Mouse (Mus musculus) heart, postnatal 14 days (tissue): ENCODE measurements around the gene Cavin1. TPM values are rescaled to one million over a fixed set of nuclear protein-coding genes. Genes with fewer than 3 reads are reported as not detected.
A peak's percentile ranks its signal among the peaks of the same experiment; 100 is the strongest.
"Not testable (repeated sequence)": the region's sequence is repeated elsewhere in the genome, so short reads cannot be mapped to it uniquely, and the experiment has no call there.

Source experiments
- DNase-seq, 2 experiments: peaks; one replicate each; pipeline ENCODE4 v3.0.0; 2021 to 2022
- intact Hi-C: fragments of 180-260 bp; cut with DNase I; formaldehyde crosslinking; loops from one replicate; pipeline ENCODE4 v1.15.1; 2025
- long read RNA-seq, 2 experiments: library from polyadenylated mRNA; stranded (forward); transcript quantifications; one replicate each; pipeline ENCODE4 v2.0.0; 2021
- total RNA-seq, 2 experiments: library from RNA; stranded (reverse); gene quantifications; 2 replicates each; pipeline ENCODE4 v1.2.3; 2021

Cavin1 gene
- total RNA-seq: 100 to 1,000 TPM; 336 to 338 TPM
- long read RNA-seq, experiment 1, transcript Cavin1-202 (2 exons, 658 nt): minor isoform, 11 of 105 reads
- long read RNA-seq, experiment 1, transcript Cavin1-201 (2 exons, 3,491 nt): major isoform, 34 of 105 reads
- long read RNA-seq, experiment 1, partial matches to known transcripts: 0 of 105 reads
- long read RNA-seq, experiment 1, other reads (novel, unspliced or antisense): 60 of 105 reads
- long read RNA-seq, experiment 2, transcript Cavin1-202 (2 exons, 658 nt): minor isoform, 13 of 91 reads
- long read RNA-seq, experiment 2, transcript Cavin1-201 (2 exons, 3,491 nt): major isoform, 31 of 91 reads
- long read RNA-seq, experiment 2, partial matches to known transcripts: 44 of 91 reads
- long read RNA-seq, experiment 2, other reads (novel, unspliced or antisense): 3 of 91 reads

DNA sequence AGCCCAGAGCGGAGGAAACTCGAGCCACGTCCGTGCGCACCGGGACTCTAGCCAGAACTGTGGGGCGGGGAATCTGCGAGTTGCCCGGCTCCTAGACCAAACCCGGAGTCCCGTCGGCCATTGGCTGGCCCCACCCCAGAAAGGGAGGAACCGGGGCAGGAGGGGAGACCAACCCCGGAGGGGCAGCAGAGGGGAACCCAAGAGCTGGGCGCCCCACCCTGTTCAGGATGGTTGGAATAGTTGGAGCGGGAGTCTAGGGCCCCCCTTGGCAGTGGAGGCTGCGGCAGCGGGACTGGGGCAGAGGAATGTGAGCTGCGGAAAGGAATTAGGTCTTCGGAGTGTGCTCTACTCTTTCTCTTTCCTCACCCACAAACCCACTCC lies at the start of gene Cavin1:
Cavin1 (minus strand) TSS at position 331 of the 381 bp plus-strand sequence.
- intact Hi-C loops: no loop called here
- peak; percentile 99 to 100 for DNase-seq

DNA sequence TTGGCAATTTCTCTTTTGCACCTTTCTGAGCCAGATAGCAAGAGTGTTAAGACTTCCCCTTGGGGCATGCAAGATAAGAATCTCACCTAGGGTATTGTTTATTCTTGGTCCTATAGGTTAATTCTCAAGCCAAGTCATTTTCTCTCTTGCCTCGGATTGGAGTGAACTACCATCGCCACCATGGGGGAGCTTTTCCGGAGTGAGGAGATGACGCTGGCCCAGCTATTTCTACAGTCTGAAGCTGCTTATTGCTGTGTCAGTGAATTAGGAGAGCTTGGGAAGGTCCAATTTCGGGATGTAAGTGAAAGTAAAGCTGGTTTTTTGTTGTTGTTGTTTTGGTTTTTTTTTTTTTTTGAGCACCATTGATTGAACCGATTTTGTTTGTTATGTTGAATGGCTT lies 41.0 kb upstream of the Cavin1 start:
- intact Hi-C loops: loop anchor here (5.0 kb wide), 1 partner anchor 46 kb away; no protein-coding TSS in a partner anchor
- no peak for DNase-seq

DNA sequence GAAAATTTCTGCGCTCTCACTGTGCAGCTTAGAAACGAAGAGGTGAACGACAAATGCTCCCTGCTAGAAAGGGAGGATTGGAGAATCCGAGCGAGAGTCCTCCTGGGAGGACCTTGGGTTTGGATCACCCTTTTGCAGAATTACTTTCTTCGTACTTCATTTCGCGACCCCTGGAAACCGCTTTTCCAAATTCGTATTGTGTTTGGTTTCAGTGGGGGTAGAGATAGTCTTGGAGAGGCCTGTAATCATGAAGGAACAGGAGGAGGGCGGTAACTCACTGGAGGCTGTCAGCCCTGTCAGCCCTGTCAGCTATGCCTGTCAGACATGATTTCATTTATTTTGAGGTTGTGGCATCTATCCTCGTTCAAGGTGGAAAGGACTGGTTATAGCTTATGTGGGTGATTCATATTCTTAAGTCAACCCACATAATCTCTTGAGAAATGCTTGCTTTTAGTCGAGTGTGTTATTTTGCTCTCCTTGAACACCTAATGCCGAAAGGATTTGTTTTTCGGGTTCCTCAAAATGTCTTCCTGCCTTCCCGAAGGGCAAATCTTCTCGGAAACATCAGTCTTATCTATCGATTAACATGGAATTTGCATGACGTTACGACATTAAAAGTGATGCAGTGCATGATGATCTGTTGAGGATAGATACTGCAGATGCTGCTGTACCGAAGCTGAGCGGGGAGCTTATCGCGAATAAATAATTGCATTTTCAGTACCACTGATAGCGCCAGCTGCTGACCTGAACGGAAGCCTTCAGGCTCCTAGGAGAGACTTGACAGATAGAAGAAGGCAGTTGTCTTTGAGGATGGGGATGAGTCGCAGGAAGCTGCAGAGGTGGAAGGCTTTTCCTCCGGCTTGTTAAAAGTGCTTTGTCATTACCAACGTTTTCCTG lies 39.4 kb upstream of the Cavin1 start:
- DNase-seq: peak; percentile 9 to 15
- intact Hi-C loops: loop anchor here (5.0 kb wide), 1 partner anchor 47 kb away; no protein-coding TSS in a partner anchor

DNA sequence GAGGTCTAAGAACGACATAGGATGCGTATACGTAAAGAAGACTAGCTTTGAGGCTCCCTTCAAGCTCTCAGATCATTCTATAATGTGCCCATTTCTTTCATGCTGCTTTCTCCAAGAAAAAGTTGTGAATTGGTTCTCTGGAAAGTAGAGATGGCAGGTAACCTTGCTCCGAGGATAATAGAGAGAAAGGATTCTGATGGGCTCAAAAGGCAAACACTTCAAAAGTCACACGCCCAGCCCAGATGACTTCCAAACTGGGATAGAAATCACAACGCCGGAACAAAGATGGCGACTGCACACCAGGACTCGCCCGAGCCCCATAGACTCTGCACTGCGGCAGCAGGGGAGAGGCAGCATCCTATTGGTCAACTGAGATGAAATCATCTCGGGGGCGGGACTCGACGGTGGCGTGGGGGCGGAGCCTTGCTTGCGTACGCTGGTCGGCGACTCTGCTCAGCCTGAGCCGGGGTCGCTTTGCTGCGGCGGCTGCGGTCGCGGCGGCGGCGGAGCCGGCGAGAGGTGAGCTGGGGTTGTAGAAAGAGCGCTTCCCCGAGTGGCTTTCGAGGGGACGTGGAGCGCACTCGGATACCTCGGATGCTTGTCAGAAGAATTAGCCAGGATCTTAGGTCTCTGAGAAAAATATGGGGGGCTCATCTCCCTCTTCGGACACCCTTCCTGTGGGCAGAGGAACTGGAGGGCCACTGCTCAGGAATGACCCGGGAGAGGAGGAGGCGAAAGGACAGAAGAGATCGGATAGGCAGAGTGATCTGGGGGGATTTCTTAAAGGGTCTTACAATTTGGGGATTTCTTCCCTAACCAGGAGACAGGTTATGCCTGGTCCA lies 38.6 kb upstream of the Cavin1 start, which contains the start of gene Atp6v0a1:
Atp6v0a1 (plus strand) TSS at position 407 of the 842 bp plus-strand sequence.
- intact Hi-C loops: no loop called here
- DNase-seq: peak; percentile 97 to 98

DNA sequence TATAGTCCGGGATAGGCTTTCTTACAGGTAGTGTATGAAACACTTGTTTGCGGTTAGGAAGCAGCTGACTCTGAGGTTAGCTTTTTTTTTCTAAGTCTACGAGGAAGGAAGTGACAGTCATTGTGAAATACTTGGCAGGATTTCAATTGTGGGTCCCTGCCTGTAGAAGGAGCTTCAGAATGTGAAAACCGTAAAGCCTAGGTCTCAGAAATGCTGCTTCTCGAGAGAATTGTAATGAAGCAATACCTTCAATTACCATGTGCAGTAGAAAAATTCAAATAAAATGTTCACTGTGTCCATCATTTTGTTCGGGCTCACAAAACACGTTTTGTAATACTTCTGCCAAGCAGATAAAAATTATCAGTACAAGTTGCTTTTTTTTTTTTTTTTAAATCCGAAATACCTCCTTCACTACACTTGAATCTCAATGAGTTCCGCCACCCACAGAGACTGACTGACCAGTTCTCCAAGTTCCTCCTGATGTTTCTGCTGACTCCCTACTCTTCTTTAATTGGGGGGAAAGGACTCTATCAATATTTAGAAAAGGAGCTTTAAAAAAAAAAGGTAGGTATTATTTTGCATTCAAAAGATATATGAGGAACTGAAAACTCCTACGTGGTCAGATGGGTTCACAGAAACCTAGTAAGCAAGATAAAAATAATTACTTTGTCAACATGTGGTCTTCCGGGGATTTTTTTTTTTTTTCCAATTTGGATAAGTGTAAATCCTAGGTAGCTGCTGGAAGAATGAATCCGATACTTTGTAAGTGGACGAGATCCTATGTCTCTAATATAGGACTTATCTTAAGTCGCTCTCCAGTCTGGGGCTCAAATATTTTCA lies 37.7 kb upstream of the Cavin1 start:
- peak in 1 of 2 experiments; percentile 19 for DNase-seq
- intact Hi-C loops: no loop called here

DNA sequence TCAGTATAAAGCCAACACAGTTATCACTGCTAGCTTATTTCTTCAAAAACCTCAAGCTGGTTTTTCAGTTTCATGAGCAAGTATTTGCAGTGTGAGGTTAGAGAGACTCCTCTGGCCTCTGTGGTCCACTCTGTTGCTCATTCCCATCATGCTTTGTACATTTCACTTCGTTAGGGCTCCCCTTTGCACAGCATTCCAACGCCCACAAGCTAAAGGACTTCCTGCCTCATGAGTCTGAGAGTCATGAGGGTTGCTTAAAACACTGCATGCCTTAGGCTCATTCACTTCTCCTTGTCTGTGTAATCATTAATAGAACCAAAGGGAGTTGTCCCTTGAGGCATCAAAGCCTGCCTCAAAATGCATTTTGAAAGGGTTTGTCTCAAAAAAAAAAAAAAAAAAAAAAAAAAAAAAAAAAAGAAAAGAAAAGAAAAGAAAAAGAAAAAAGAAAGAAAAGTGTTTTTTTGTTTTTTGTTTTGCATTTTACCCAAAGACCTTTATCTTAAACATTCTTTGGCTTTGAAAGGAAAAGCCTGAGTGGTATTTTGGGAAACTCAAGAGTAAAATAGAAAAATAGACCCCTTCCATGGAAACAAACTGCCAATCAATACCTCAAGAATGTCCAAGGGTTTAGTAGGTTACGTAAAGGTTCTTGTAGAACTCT lies 32.5 kb upstream of the Cavin1 start:
- DNase-seq: no peak
- intact Hi-C loops: no loop called here

DNA sequence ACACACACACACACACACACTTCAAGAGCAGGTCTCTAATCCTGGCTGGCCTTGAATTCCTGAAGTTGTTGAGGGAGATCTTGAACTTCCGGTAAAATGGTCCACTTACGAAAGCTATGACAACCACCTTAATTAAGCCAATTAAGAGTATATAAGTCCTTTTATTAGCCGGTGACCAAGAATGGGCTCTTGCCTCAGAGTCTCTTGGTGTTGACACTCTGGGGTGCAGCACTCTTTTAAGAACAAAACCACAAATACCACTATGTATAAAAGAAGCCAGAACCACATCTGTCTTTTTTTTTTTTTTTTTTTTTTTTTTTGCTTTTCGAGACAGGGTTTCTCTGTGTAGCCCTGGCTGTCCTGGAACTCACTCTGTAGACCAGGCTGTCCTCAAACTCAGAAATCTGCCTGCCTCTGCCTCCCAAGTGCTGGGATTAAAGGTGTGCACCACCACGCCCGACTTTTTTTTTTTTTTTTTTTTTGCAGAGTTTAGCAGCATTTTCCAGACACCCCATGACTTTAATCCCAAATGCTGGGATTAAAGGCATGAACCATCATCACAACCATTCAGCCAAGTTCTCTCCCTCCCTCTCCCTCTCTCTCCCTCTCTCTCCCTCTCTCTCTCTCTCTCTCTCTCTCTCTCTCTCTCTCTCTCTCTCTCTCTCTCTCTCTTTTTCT lies 31.3 kb upstream of the Cavin1 start:
- DNase-seq, intact Hi-C loops: not testable (repeated sequence)

DNA sequence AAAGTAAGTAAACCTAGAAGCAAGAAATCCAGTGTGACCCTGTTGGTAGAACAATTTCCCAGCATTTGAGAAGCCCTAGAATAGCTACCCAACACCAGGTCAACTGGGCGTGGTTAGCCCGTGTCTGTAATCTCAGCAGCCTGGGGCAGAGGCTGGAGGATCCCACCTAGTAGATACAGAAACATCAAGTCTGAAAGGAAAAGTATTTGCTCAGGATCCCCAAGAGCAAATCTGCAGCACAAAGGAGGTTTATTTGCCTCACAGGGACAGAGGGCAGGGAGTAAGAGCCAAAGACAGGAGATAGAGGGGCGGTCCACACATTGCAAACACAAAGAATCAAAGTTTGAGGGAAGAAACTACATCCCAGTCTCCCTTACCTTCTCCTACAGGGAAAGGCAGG lies 28.6 kb upstream of the Cavin1 start:
- intact Hi-C loops: loop anchor here (5.0 kb wide), 1 partner anchor 183 kb away; no protein-coding TSS in a partner anchor
- DNase-seq: no peak

DNA sequence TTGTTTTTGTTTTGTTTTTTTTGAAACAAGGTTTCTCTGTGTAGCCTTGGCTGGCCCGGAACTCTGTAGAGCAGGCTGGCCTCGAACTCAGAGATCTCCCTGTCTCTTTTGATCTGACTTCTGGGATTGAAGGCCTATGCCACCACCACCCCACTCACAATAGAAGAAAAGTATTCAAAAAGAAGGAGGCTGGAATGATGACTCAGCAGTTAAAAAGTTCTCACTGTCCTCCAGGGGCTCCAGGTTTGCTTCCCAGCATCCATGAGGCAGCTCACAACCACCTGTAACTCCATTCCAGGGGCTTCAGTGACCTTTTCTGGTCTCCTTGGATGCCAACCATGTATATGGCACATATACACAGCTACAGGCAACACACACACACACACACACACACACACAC lies 28.1 kb upstream of the Cavin1 start:
- intact Hi-C loops: loop anchor here (5.0 kb wide), 1 partner anchor 183 kb away; no protein-coding TSS in a partner anchor
- DNase-seq: no peak

DNA sequence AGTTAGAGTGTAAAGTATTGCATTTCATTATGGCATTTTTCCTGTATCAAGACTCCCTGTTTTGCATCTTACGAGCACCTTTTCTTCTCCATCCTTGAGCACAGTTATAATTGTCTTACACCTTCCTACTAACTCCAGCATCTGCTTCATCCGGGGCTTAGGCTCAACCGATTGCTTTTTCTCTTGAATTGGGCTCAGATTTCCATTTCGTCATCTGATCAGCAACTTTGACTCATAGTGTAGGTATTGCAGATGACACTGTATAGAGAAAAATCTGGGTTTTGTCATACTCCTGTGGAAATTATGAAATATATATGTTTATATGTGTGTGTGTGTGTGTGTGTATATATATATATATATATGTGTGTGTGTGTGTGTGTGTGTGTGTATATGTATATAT lies 25.8 kb upstream of the Cavin1 start:
- intact Hi-C loops: loop anchor here (5.0 kb wide), 1 partner anchor 186 kb away; no protein-coding TSS in a partner anchor
- DNase-seq: no peak

DNA sequence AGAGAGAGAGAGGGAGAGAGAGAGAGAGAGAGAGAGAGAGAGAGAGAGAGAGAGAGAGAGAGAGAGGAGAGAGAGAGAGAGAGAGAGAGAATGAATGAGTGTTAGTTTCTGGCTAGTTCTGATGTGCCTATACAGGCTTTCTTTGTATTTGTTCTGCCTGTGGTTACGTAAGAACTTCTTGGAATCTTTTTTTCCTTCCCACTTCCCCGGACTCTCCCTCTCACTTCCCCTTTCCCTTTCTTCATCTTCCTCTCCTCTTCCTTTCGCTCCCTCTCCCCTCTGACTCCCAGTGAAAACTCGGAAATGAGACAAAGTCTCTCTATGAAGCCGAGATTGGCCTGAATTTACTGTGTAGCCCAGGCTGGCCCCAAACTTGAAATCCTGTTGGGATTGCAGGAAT lies 24.0 kb upstream of the Cavin1 start:
- DNase-seq: no peak
- intact Hi-C loops: loop anchor here (5.0 kb wide), 1 partner anchor 188 kb away; no protein-coding TSS in a partner anchor

DNA sequence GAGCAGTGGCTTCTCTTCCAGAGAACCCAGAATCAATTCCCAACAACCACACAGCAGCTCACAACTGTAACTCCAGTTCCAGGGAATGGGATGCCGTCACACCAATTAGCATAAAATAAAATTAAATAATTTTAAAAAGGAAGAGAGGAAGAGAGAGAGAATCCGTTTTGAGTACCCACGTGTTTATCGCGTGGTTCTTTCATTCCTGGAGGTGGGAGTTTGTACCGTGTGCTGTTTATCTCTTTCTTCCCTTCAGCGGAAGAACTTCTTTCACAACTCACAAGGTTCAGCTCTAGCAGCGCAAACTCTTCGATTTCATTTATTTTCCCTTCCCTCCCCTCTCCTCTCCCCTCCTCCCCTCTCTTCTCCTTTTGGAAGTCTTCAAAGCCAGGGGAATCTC lies 23.5 kb upstream of the Cavin1 start:
- DNase-seq: no peak
- intact Hi-C loops: no loop called here

DNA sequence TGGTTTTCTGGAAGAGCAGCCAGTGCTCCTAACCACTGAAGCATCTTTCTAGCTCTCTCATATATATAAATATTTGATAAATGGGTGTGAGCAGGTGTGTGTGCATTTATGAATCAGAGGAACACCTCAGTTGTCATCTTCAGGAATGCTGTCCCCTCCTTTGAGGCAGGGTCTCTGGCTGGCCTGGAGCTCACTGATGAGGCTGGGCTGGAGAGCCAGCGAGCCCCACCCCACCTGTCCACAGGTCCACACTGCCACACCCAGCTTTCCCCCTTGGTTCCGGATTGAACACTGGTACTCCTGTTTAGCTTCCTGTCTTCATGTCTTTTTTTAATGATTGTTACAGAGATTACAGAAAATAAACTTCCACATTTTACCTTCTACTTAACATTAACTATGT lies 22.8 kb upstream of the Cavin1 start:
- no peak for DNase-seq
- intact Hi-C loops: no loop called here

DNA sequence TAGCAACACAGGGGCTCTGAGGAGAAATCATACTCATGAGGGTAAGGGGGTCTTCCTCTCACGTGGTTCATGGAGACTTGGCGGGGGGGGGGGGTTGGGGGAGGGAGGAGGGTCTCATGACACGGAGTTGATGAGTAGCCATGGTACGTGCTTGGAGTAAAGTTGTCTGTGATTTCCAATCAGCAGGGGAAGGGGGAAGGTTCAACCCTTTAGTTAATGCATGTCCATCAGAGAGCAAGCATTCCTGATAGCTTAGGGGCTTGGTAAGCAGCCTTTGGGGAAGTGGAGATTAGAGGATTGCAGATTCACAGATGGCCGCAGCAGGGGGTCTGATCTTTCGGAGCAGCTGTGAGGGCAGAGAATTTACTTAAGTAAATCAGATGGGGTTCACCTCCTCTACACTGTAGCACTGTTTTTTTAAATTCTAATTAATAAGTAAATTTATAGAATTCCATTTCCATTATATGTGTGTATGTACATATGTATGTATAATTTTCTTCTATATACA lies 20.4 kb upstream of the Cavin1 start:
- no peak for DNase-seq
- intact Hi-C loops: no loop called here

DNA sequence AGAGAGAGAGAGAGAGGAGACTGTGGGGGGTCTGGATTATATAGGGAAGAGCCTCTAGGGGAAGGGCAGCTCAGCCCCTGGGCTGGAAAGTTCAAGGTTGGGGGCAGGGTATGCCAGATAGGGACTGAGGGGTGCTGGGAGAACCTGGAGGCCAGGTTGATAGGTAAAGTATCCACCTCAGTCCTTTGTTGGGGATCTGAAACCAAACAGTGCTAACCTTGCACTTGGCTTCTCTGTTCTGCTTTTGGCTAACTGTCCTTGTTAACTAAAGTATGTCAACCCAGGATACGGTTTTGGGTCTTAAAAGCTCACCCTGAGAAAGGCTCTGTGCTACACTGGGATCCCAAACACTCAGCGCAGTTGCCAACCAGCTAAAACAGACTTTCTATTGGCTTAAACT lies 19.0 kb upstream of the Cavin1 start:
- DNase-seq: no peak
- intact Hi-C loops: no loop called here

DNA sequence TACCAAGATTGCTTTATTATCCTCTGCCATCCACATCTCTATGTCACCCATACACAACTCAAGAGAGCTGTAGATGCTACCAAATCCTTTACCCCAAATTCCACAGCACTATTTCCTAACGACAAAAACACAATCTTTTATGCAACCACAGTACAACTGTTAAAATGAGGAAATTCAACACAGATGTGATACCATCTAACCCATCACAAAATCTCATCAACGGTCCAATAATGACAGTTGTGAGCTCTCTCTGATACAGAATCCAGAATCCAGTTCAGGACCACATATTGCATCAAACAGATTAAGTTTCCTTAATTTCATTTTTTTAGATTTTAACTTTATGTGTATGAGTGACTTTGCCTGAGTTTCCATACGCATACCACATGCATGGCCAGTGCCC lies 18.0 kb upstream of the Cavin1 start:
- DNase-seq: no peak
- intact Hi-C loops: no loop called here

DNA sequence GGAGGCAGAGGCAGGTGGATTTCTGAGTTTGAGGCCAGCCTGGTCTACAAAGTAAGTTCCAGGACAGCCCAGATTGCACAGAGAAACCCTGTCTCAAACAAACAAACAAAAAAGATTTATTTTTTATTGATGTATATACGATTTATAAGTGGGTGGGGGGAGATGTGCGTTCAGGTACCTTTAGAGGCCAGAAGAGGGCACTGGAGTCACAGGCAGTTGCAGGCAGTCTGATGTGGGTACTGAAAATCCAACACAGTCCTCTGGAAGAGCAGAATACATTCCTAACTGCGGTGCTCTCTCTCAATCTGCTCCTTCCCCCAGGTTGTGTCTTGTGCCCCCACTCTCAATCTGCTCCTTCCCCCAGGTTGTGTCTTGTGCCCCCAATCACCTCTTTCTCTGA lies 14.9 kb upstream of the Cavin1 start:
- DNase-seq: no peak
- intact Hi-C loops: no loop called here

DNA sequence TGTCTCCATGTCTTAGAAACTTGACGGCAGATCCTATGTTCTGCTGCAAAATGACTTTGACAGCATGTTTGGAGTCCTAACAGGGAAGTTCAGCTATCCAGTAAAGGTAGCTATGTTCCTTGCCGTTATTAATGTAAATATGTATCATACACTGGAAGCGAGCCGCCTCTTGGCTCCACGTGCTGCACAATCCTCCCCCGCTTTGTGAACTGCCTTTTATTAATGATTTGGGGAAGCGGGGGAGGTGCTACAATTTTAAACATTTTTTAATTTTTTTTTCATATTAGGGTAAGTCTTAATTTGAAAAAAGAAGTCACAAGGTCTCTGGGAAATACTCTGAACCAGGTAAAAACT lies 13.1 kb upstream of the Cavin1 start:
- DNase-seq: no peak
- intact Hi-C loops: loop anchor here (1.0 to 5.0 kb wide), 4 partner anchors 39 to 199 kb away; no protein-coding TSS in a partner anchor
